Mouse (Mus musculus) splenic B cell, adult 2 months (primary cell): ENCODE results near the gene Gpr176.

Experiments used
- DNase-seq: peaks from one replicate; pipeline ENCODE4 v3.0.0-alpha.2; 2011; ENCODE audit warnings: low read depth, low spot score
- H3K27me3 ChIP-seq: 2 replicates; pipeline ENCODE4 v1.6.1; 2012; ENCODE audit warnings: mild to moderate bottlenecking, low read length, moderate library complexity, mixed read lengths; ENCODE audit not compliant: control insufficient read depth, poor library complexity, insufficient read depth, severe bottlenecking
- H3K36me3 ChIP-seq: 2 replicates; pipeline ENCODE4 v1.6.1; 2012; ENCODE audit warnings: mild to moderate bottlenecking, low read length, moderate library complexity, mixed read lengths; ENCODE audit not compliant: control insufficient read depth, poor library complexity, insufficient read depth, severe bottlenecking

Gene Gpr176

GRCm38 (mm10) chr2:118389569-118389968, 16.4 kb upstream of the Gpr176 start:
- no peaks in the 10 kb centered on the region for H3K36me3 ChIP-seq
- H3K27me3 ChIP-seq: no peaks in the 10 kb centered on the region
- DNase-seq: peak; percentile 22

- no peaks in the 10 kb centered on the region for H3K27me3 ChIP-seq
- no peaks in the 10 kb centered on the region for H3K36me3 ChIP-seq
- peak; percentile 100 for DNase-seq
Observed at GRCm38 (mm10) chr2:118388341-118389335, 15.4 kb upstream of the Gpr176 start, which contains the start of gene Eif2ak4. Eif2ak4 (plus strand) TSS chr2:118388618.

DNA sequence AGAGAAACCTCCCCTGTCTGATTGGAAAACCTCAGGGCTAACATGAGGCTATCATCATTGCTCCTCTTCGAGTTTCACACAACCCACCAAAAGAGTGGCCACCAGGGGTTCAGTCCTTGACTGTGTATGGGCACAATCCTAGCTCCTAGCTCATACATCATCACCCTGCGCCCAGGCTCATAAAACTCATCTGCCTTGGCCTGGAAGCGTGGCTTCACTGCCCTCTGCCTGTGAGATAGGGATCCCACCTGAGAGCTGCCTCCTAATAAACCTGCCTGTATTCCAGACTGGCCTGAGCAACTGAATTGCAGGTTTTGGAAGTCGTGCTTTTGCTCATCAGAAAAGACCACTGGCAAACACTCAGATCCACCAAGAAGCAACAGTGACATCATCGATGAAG, 10.2 kb upstream of the Gpr176 start:
- Histone ChIP-seq H3K27me3 (no peaks in the 10 kb centered on the region), H3K36me3 (no peaks in the 10 kb centered on the region)
- no peak for DNase-seq

GRCm38 (mm10) chr2:118379756-118380155, 6.5 kb upstream of the Gpr176 start:
- Histone ChIP-seq H3K36me3 (no peaks in the 10 kb centered on the region), H3K27me3 (no peaks in the 10 kb centered on the region)
- no peak for DNase-seq

DNA sequence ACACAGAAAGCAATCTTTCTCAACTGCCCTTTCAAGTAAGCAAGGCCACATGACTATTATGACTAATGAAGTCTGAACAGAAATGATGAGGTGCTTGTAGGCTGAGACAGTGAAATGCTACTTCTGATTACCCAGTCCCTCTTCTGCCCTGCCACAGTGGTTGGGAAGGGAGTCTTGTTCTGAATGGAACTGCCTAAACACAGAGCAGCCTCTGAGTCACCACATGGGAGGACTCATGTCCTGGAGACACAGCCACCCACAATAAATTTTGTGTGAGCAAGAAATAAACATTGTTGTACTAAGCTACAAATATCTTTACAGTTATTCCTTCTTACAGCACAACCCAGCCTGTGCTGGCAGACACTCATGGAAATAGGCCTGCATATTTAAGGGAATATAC, 2.7 kb upstream of the Gpr176 start:
- no peaks in the 10 kb centered on the region for H3K27me3 ChIP-seq
- DNase-seq: no peak
- no peaks in the 10 kb centered on the region for H3K36me3 ChIP-seq

DNA sequence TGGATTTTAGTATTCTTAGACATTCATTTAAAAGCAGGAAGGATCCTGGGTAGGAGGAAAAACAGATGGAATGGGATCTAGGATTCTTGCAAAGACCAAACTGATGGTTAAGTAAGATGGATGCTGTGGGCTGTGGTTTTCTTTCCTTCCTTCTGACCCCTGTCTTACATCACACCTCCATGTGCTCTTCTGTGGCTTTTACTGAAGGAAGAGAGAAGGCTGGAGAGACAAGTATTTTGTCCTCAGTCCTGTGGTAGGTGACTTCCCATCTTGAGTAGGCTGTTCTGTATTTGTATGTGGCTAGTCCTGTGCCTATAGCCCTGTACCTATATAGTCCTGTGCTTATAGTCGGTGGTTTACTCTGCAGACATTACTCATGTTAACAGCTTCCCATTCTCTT, 2.3 kb upstream of the Gpr176 start:
- H3K27me3 ChIP-seq: no peaks in the 10 kb centered on the region
- DNase-seq: no peak
- no peaks in the 10 kb centered on the region for H3K36me3 ChIP-seq

GRCm38 (mm10) chr2:118373572-118374279, 507 bp upstream of the Gpr176 start:
- peak; percentile 96 for DNase-seq

DNA sequence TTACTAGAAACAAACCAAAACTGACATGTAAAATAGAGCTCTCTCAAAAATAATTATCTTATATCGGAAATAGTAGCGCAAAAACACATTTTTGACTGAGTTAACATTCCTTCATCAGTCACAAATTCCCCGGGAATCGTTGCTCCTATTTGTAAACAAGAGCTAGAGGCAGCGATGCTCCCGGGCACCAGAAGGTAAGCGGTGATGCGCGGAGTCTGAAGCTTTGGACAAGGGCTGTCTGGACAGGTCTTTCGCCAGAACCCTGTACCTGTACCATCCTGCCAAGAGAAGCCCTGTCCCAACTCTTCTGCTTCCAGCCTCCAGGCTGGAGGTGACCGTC, 688 bp downstream of the Gpr176 start:
- Histone ChIP-seq H3K36me3 (no peaks in the 10 kb centered on the region), H3K27me3 (no peaks in the 10 kb centered on the region)
- DNase-seq: no peak

More at GRCm38 (mm10) chr2:118373572-118374279, 507 bp upstream of the Gpr176 start:
- no peaks in the 10 kb centered on the region for H3K36me3 ChIP-seq
- no peaks in the 10 kb centered on the region for H3K27me3 ChIP-seq

- Histone ChIP-seq H3K27me3 (no peaks in the 10 kb centered on the region), H3K36me3 (no peaks in the 10 kb centered on the region)
- DNase-seq: no peak
Observed at GRCm38 (mm10) chr2:118371841-118372240, 1.4 kb downstream of the Gpr176 start.

DNA sequence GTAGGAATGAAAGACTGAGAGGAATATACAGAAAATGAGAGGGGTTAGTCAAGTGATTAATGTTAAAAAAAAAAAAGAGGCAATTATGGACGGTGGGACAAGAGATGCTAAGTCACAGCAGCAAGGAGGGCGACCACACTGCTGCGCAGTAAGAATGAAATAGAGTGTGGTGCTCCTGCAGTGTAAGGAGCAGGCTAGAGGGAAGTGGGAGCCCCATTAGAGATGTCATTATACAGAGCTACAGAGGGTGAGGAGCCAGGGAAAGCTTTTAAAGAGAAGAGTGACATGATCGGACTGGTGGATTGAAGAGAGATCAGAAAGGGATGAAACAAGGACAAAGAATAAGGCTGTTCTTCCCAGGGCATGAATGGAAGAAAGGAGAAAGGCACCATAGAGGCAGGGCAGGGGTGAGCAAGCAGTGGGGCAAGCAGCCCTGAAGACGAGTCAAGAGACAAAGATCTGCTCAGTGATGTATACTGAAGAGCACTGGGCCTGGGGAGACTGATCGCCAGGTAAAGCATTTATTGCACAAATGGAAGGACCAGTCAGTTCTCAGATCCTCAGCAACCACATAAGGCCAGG, 18.0 kb downstream of the Gpr176 start:
- Histone ChIP-seq H3K27me3 (no peaks in the 10 kb centered on the region), H3K36me3 (no peaks in the 10 kb centered on the region)
- DNase-seq: no peak

DNA sequence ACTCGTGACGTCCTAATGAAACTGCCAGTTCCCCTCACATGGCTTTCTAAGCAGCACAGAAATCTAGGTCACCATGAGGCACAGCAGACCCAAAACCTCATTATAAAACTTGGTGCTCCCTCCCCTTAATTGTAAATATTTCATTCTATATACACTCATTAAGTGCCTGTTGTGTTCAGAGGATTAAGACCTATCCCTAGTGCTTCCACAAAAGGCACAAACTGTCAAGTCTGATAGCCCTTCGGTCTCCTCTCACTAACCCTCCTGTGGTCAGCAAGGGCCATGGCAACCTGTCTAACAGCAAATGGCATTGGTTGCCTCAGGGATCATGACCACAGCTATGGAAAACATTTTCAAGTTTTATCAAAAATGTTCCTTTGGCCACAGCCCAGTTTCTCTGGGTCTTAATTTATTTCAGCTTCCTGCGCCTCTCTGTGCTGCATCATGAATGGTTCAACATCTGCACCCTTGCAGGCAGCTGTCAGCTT, 19.3 kb downstream of the Gpr176 start:
- no peak for DNase-seq
- no peaks in the 10 kb centered on the region for H3K36me3 ChIP-seq
- no peaks in the 10 kb centered on the region for H3K27me3 ChIP-seq

DNA sequence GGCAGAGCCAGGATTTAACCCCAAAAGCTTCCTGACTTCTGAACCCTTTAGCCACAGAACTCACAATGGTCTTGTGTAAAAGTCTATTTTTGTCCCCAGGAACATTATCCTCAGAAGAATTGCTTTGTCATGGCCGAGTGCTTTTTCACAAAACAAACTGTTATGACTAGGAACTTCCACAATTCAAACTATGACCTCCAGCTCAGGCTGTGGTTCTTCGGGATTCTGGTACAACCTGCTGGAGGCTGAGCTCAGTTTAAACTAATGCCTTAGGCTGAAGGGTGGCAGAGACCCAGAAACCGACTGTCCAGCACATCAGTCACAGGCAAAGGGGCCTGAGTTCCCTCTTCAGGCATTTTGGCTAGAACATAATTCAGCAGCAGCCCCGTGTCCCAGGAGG, 19.7 kb downstream of the Gpr176 start:
- Histone ChIP-seq H3K36me3 (no peaks in the 10 kb centered on the region), H3K27me3 (no peaks in the 10 kb centered on the region)
- DNase-seq: no peak

GRCm38 (mm10) chr2:118345535-118345934, 27.7 kb downstream of the Gpr176 start:
- no peaks in the 10 kb centered on the region for H3K27me3 ChIP-seq
- H3K36me3 ChIP-seq: no peaks in the 10 kb centered on the region
- DNase-seq: no peak

DNA sequence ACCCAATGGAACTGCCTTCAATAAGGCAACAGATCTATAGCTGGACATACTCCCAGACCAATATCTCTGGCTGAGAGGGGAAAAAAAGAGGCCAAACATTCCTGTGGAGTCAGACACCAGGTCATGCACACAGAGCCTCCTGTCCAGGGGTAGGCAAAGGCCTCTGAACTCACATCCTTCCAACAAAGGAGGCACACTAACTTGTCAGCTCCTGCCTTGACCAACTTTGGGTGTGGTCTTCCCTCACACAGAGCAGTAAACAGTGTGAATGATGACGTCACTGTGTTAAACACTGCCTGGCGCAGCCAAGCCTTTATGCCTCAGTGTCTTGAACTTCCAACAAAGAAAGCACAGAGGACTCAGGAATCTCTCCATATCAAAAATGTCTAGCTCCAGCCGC, 29.3 kb downstream of the Gpr176 start:
- Histone ChIP-seq H3K36me3 (no peaks in the 10 kb centered on the region), H3K27me3 (no peaks in the 10 kb centered on the region)
- no peak for DNase-seq

GRCm38 (mm10) chr2:118341295-118341694, 31.9 kb downstream of the Gpr176 start:
- DNase-seq: no peak
- no peaks in the 10 kb centered on the region for H3K27me3 ChIP-seq

More at GRCm38 (mm10) chr2:118341295-118341694, 31.9 kb downstream of the Gpr176 start:
- H3K36me3 ChIP-seq: no peaks in the 10 kb centered on the region
